Mouse (Mus musculus): ENCODE measurements around the gene Pcgf5. TPM values are rescaled to one million over a fixed set of nuclear protein-coding genes. Genes with fewer than 3 reads are reported as not detected.

Gene Pcgf5
- polyA plus RNA-seq, 1 experiment from 2014 or later, result 9.5 TPM

- H3K36me3 ChIP-seq, result no peaks in the 10 kb centered on the region
- no peak overlapping the region for H3K9ac ChIP-seq
- H3K27ac ChIP-seq (replicated peaks), result no peak overlapping the region
- ATAC-seq (ENCODE audit: low FRiP score, low read depth), result no peak
- WGBS, result 95% methylated on average over 9 of the region's 9 CpGs
- peaks cover 13% of the 10 kb centered on the region; the same call in 1 of the 2 replicates for H3K4me1 ChIP-seq (replicated peaks)
- H3K9me3 ChIP-seq, result no peaks in the 10 kb centered on the region
- H3K4me2 ChIP-seq, result no peak overlapping the region
- peaks cover 27% of the 10 kb centered on the region; the same call in 1 of the 2 replicates for H3K27me3 ChIP-seq
- no peak overlapping the region for H3K4me3 ChIP-seq
Observed at GRCm38 (mm10) chr19:36350870-36351269, 2.8 kb downstream of the Pcgf5 start.

GRCm38 (mm10) chr19:36362541-36362940 is 14.4 kb downstream of the Pcgf5 start:
- ATAC-seq (ENCODE audit: low FRiP score, low read depth), result no peak
- H3K36me3 ChIP-seq, result no peaks in the 10 kb centered on the region
- 92% methylated on average over 5 of the region's 5 CpGs for WGBS

GRCm38 (mm10) chr19:36364757-36365156 is 16.6 kb downstream of the Pcgf5 start:
- WGBS, result 91% methylated on average over 8 of the region's 8 CpGs
- Histone ChIP-seq H3K4me3 (no peak overlapping the region), H3K9me3 (no peaks in the 10 kb centered on the region), H3K27ac (replicated peaks) (no peak overlapping the region), H3K27me3 (no peaks in the 10 kb centered on the region), H3K4me2 (no peak overlapping the region), H3K9ac (no peak overlapping the region), H3K4me1 (replicated peaks) (no peaks in the 10 kb centered on the region), H3K36me3 (no peaks in the 10 kb centered on the region)
- no peak for ATAC-seq (ENCODE audit: low FRiP score, low read depth)

More at GRCm38 (mm10) chr19:36362541-36362940, 14.4 kb downstream of the Pcgf5 start:
- Histone ChIP-seq H3K4me3 (no peak overlapping the region), H3K27me3 (no peaks in the 10 kb centered on the region), H3K4me2 (no peak overlapping the region), H3K4me1 (replicated peaks) (no peaks in the 10 kb centered on the region), H3K9me3 (no peaks in the 10 kb centered on the region), H3K27ac (replicated peaks) (no peak overlapping the region), H3K9ac (no peak overlapping the region)

GRCm38 (mm10) chr19:36371478-36371877 is 23.4 kb downstream of the Pcgf5 start:
- no peak for ATAC-seq (ENCODE audit: low FRiP score, low read depth)

GRCm38 (mm10) chr19:36373056-36373621 is 25.0 kb downstream of the Pcgf5 start:
- H3K9me3 ChIP-seq, result no peaks in the 10 kb centered on the region
- H3K4me3 ChIP-seq, result no peak overlapping the region
- no peak overlapping the region for H3K27ac ChIP-seq (replicated peaks)
- H3K4me1 ChIP-seq (replicated peaks), result no peaks in the 10 kb centered on the region
- no peak for ATAC-seq (ENCODE audit: low FRiP score, low read depth)
- 25% methylated on average over 6 of the region's 6 CpGs for WGBS
- H3K4me2 ChIP-seq, result no peak overlapping the region
- no peaks in the 10 kb centered on the region for H3K36me3 ChIP-seq
- no peak overlapping the region for H3K9ac ChIP-seq
- H3K27me3 ChIP-seq, result no peaks in the 10 kb centered on the region

More at GRCm38 (mm10) chr19:36371478-36371877, 23.4 kb downstream of the Pcgf5 start:
- no peak overlapping the region for H3K4me3 ChIP-seq
- no peaks in the 10 kb centered on the region for H3K9me3 ChIP-seq
- H3K27me3 ChIP-seq, result no peaks in the 10 kb centered on the region
- no peaks in the 10 kb centered on the region for H3K4me1 ChIP-seq (replicated peaks)
- H3K27ac ChIP-seq (replicated peaks), result no peak overlapping the region
- no peaks in the 10 kb centered on the region for H3K36me3 ChIP-seq
- 91% methylated on average over 10 of the region's 10 CpGs for WGBS
- H3K9ac ChIP-seq, result no peak overlapping the region
- no peak overlapping the region for H3K4me2 ChIP-seq

- no peak overlapping the region for H3K4me3 ChIP-seq
- no peaks in the 10 kb centered on the region for H3K27me3 ChIP-seq
- no peaks in the 10 kb centered on the region for H3K36me3 ChIP-seq
- 84% methylated on average over 11 of the region's 11 CpGs for WGBS
- no peak for ATAC-seq (ENCODE audit: low FRiP score, low read depth)
- H3K9ac ChIP-seq, result no peak overlapping the region
- H3K4me1 ChIP-seq (replicated peaks), result no peaks in the 10 kb centered on the region
- no peaks in the 10 kb centered on the region for H3K9me3 ChIP-seq
- H3K4me2 ChIP-seq, result no peak overlapping the region
- H3K27ac ChIP-seq (replicated peaks), result no peak overlapping the region
Observed at GRCm38 (mm10) chr19:36375200-36375783, 27.2 kb downstream of the Pcgf5 start.

GRCm38 (mm10) chr19:36377729-36378128 is 29.6 kb downstream of the Pcgf5 start:
- H3K4me3 ChIP-seq, result no peak overlapping the region
- ATAC-seq (ENCODE audit: low FRiP score, low read depth), result peak; percentile 79; the same call in 1 of the 2 replicates
- H3K4me2 ChIP-seq, result no peak overlapping the region
- H3K4me1 ChIP-seq (replicated peaks), result no peaks in the 10 kb centered on the region
- no peak overlapping the region for H3K27ac ChIP-seq (replicated peaks)
- no peaks in the 10 kb centered on the region for H3K9me3 ChIP-seq
- no peak overlapping the region for H3K9ac ChIP-seq
- H3K27me3 ChIP-seq, result no peaks in the 10 kb centered on the region
- whole genome bisulfite sequencing, result 65% methylated on average over 7 of the region's 7 CpGs
- no peaks in the 10 kb centered on the region for H3K36me3 ChIP-seq

- no peak for ATAC-seq (ENCODE audit: low FRiP score, low read depth)
- Histone ChIP-seq H3K36me3 (no peaks in the 10 kb centered on the region), H3K27ac (replicated peaks) (no peak overlapping the region), H3K4me2 (no peak overlapping the region), H3K9ac (no peak overlapping the region), H3K27me3 (no peaks in the 10 kb centered on the region), H3K4me1 (replicated peaks) (no peaks in the 10 kb centered on the region), H3K4me3 (no peak overlapping the region), H3K9me3 (no peaks in the 10 kb centered on the region)
- 68% methylated on average over 15 of the region's 15 CpGs for WGBS
Observed at GRCm38 (mm10) chr19:36378511-36379232, 30.6 kb downstream of the Pcgf5 start.

GRCm38 (mm10) chr19:36382901-36383300 is 34.8 kb downstream of the Pcgf5 start:
- Histone ChIP-seq H3K9ac (no peak overlapping the region), H3K27ac (replicated peaks) (no peak overlapping the region), H3K4me1 (replicated peaks) (no peaks in the 10 kb centered on the region), H3K9me3 (no peaks in the 10 kb centered on the region), H3K27me3 (no peaks in the 10 kb centered on the region), H3K4me2 (no peak overlapping the region), H3K36me3 (no peaks in the 10 kb centered on the region), H3K4me3 (no peak overlapping the region)
- no peak for ATAC-seq (ENCODE audit: low FRiP score, low read depth)
- 95% methylated on average over 3 of the region's 3 CpGs for WGBS

GRCm38 (mm10) chr19:36383977-36384376 is 35.9 kb downstream of the Pcgf5 start:
- Histone ChIP-seq H3K4me3 (no peak overlapping the region), H3K9ac (no peak overlapping the region), H3K9me3 (no peaks in the 10 kb centered on the region), H3K4me1 (replicated peaks) (no peaks in the 10 kb centered on the region), H3K27ac (replicated peaks) (no peak overlapping the region), H3K4me2 (no peak overlapping the region), H3K27me3 (no peaks in the 10 kb centered on the region), H3K36me3 (no peaks in the 10 kb centered on the region)
- 83% methylated on average over 5 of the region's 5 CpGs for WGBS
- ATAC-seq (ENCODE audit: low FRiP score, low read depth), result no peak

- no peak for ATAC-seq (ENCODE audit: low FRiP score, low read depth)
- no peak overlapping the region for H3K27ac ChIP-seq (replicated peaks)
- H3K27me3 ChIP-seq, result no peaks in the 10 kb centered on the region
- whole genome bisulfite sequencing, result 12% methylated on average over 2 of the region's 2 CpGs
- H3K9me3 ChIP-seq, result no peaks in the 10 kb centered on the region
- H3K9ac ChIP-seq, result no peak overlapping the region
- no peaks in the 10 kb centered on the region for H3K36me3 ChIP-seq
- H3K4me1 ChIP-seq (replicated peaks), result no peaks in the 10 kb centered on the region
- no peak overlapping the region for H3K4me2 ChIP-seq
- H3K4me3 ChIP-seq, result no peak overlapping the region
Observed at GRCm38 (mm10) chr19:36384426-36384825, 36.3 kb downstream of the Pcgf5 start.

GRCm38 (mm10) chr19:36388502-36388901 is 40.4 kb downstream of the Pcgf5 start:
- Histone ChIP-seq H3K36me3 (no peaks in the 10 kb centered on the region), H3K9me3 (no peaks in the 10 kb centered on the region), H3K4me3 (no peak overlapping the region), H3K27me3 (no peaks in the 10 kb centered on the region), H3K9ac (no peak overlapping the region), H3K27ac (replicated peaks) (no peak overlapping the region), H3K4me1 (replicated peaks) (no peaks in the 10 kb centered on the region), H3K4me2 (no peak overlapping the region)
- no peak for ATAC-seq (ENCODE audit: low FRiP score, low read depth)
- 83% methylated on average over 5 of the region's 5 CpGs for WGBS

Measured in hindbrain, embryonic 15.5 days (tissue).